Mouse (Mus musculus) limb, embryonic 14.5 days (tissue): ENCODE results near the gene Ccnb1ip1. TPM values are rescaled to one million over a fixed set of nuclear protein-coding genes. Genes with fewer than 3 reads are reported as not detected.

Source experiments
- ATAC-seq: fragments of 200-750 bp; cut with Nextera tagmentation; 2 replicates; pipeline ENCODE4 v1.8.0; 2017; ENCODE audit warnings: low read depth, moderate number of reproducible peaks, moderate TSS enrichment; ENCODE audit not compliant: low FRiP score
- DNase-seq: peaks from one replicate; pipeline ENCODE4 v3.0.0-alpha.2; 2015; ENCODE audit warnings: low spot score
- H3K27ac ChIP-seq: fragments of 300-500 bp; sonication (generic); replicated peaks from 2 replicates; pipeline ENCODE4 v1.5.1; 2014; ENCODE audit warnings: low read depth, mild to moderate bottlenecking, low read length, moderate library complexity, mixed read lengths
- H3K27me3 ChIP-seq: fragments of 300-500 bp; sonication (generic); 2 replicates; pipeline ENCODE4 v1.6.1; 2014; ENCODE audit warnings: low read length, mixed read lengths; ENCODE audit not compliant: control insufficient read depth, insufficient read depth
- H3K36me3 ChIP-seq: fragments of 300-500 bp; sonication (generic); 2 replicates; pipeline ENCODE4 v1.6.1; 2014; ENCODE audit warnings: mild to moderate bottlenecking, low read length, moderate library complexity, mixed read lengths; ENCODE audit not compliant: control insufficient read depth, insufficient read depth
- H3K4me1 ChIP-seq: fragments of 300-500 bp; sonication (generic); 2 replicates; pipeline ENCODE4 v1.6.1; 2014; ENCODE audit warnings: antibody characterized with exemption, low read length, mixed read lengths; ENCODE audit not compliant: control insufficient read depth, insufficient read depth
- H3K4me2 ChIP-seq: fragments of 300-500 bp; sonication (generic); replicated peaks from 2 replicates; pipeline ENCODE4 v1.6.1; 2014; ENCODE audit warnings: low read depth, mild to moderate bottlenecking, low read length, moderate library complexity; ENCODE audit not compliant: severe bottlenecking
- H3K4me3 ChIP-seq: fragments of 300-500 bp; sonication (generic); replicated peaks from 2 replicates; pipeline ENCODE4 v1.5.1; 2014; ENCODE audit warnings: low read length
- H3K9ac ChIP-seq: fragments of 300-500 bp; sonication (generic); 2 replicates; pipeline ENCODE4 v1.6.1; 2014; ENCODE audit warnings: mild to moderate bottlenecking, low read depth, low read length, moderate library complexity; ENCODE audit not compliant: severe bottlenecking
- H3K9me3 ChIP-seq: fragments of 300-500 bp; sonication (generic); 2 replicates; pipeline ENCODE4 v1.6.1; 2016; ENCODE audit warnings: low read length; ENCODE audit not compliant: control insufficient read depth
- POLR2A ChIP-seq: fragments of 200-500 bp; IDR thresholded peaks from 2 replicates; pipeline ENCODE4 v1.8.0; 2012; ENCODE audit warnings: inconsistent platforms, mild to moderate bottlenecking, moderate library complexity, borderline replicate concordance; ENCODE audit not compliant: insufficient read depth, insufficient read length; ENCODE audit errors: extremely low read depth
- WGBS: fragments of 180-500 bp; shearing (Covaris S2); extraction: QIAGEN DNeasy Blood & Tissue Kit; methylation state at CpG from one replicate; pipeline ENCODE4 v1.1.7; 2014; 5-methylcytosine and 5-hydroxymethylcytosine counted together
- polyA plus RNA-seq, 2 experiments: library from polyadenylated mRNA; depleted of rRNA in 1 of 2; stranded (reverse) in 1 of 2; unstranded in 1 of 2; fragments of >200 nt; fragmentation: Nextera tagmentation in 1 of 2; extraction: Ambion mirVana in 1 of 2; gene quantifications; 2 replicates each; pipeline versions ENCODE4 v1.2.1 to v1.2.3; 2012 to 2014

Gene Ccnb1ip1
- polyA plus RNA-seq, 2 experiments = not detected

DNA sequence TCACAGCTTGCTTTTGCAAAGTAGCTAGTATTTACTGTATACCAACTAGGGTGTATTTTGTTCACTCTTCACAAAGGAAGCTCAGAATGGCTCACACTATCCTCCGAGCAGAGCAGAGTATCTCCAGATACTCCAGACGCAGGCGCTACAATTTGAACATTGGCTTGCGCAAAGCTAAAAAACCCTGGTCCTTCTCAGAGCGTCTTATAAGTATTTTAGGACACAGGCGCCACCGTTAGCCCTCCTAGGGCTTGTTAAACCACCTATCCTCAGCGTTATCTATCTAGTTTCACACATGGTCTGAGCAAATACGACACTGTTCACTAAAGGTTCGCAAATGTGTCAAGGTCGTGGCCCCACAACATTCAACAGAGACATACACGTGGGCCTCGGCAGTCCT is 2.8 kb downstream of the Ccnb1ip1 start:
- TF ChIP-seq POLR2A = no peak
- Histone ChIP-seq H3K9ac (no peak overlapping the region), H3K27me3 (no peaks in the 10 kb centered on the region), H3K36me3 (no peaks in the 10 kb centered on the region), H3K4me3 (no peak overlapping the region), H3K27ac (no peak overlapping the region), H3K4me1 (peaks cover 4% of the 10 kb centered on the region; the same call in 1 of the 2 replicates), H3K4me2 (no peak overlapping the region), H3K9me3 (no peaks in the 10 kb centered on the region)
- WGBS = 67% methylated on average over 13 of the region's 13 CpGs
- ATAC-seq (no peak), DNase-seq (no peak)

DNA sequence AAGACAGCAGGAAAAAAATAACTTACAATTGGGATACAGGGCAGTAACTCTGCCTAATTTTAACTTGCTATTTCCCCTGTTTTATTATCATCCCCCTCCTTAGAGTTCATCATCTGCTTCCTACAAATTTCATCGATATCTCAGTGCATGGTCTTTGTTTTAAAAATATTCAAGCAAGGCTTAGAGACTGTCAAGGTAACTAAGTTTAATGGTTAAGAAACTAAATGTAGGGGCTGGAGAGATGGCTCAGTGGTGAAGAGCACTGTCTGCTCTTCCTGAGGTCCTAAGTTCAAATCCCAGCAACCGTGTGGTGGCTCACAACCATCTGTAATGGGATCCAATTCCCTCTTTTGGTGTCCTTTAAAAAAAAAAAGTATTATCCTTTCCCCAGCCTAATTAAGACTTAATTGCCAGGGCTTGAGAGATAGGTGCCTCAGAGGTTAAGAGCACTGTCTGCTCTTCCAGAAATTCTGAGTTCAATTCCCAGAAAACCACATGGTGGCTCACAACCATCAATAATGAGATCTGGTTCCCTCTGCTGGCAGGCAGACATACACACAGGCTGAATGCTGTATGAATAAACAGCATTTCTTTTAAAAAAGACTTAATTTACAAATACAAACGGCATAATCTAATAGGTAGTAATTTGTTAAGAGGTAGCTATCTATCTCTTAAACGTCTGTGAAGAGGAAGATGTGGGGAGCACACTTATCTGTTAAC is 4.5 kb downstream of the Ccnb1ip1 start:
- WGBS = 65% methylated on average over 4 of the region's 4 CpGs
- Histone ChIP-seq H3K36me3 (no peaks in the 10 kb centered on the region), H3K4me2 (no peak overlapping the region), H3K4me3 (no peak overlapping the region), H3K4me1 (no peaks in the 10 kb centered on the region), H3K27me3 (no peaks in the 10 kb centered on the region), H3K9ac (no peak overlapping the region), H3K9me3 (no peaks in the 10 kb centered on the region), H3K27ac (no peak overlapping the region)
- no peak for ATAC-seq
- DNase-seq = no peak
- no peak for TF ChIP-seq POLR2A

DNA sequence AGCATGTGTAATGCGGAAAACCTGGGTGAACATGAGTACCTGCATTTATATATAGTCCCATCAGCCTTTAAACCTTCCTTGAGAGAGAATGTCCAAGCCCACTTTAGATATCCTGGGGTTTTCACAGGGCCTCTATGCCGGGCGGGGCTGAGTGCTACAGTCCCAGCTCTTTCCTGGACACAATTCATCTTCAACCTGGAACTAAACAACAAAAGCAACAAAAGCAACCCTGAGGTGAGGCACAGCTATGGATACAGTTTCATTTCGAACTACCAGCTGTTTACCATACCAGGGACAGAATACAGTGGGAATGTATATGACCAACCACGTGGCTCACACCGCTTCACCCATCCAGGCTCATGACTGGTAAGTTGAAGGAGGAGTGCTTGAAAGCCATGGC is 5.1 kb downstream of the Ccnb1ip1 start:
- Histone ChIP-seq H3K9me3 (no peaks in the 10 kb centered on the region), H3K36me3 (no peaks in the 10 kb centered on the region), H3K4me1 (no peaks in the 10 kb centered on the region), H3K4me3 (no peak overlapping the region), H3K4me2 (no peak overlapping the region), H3K27ac (no peak overlapping the region), H3K27me3 (no peaks in the 10 kb centered on the region), H3K9ac (no peak overlapping the region)
- 89% methylated on average over 6 of the region's 6 CpGs for WGBS
- no peak for TF ChIP-seq POLR2A
- ATAC-seq = no peak
- DNase-seq = no peak

DNA sequence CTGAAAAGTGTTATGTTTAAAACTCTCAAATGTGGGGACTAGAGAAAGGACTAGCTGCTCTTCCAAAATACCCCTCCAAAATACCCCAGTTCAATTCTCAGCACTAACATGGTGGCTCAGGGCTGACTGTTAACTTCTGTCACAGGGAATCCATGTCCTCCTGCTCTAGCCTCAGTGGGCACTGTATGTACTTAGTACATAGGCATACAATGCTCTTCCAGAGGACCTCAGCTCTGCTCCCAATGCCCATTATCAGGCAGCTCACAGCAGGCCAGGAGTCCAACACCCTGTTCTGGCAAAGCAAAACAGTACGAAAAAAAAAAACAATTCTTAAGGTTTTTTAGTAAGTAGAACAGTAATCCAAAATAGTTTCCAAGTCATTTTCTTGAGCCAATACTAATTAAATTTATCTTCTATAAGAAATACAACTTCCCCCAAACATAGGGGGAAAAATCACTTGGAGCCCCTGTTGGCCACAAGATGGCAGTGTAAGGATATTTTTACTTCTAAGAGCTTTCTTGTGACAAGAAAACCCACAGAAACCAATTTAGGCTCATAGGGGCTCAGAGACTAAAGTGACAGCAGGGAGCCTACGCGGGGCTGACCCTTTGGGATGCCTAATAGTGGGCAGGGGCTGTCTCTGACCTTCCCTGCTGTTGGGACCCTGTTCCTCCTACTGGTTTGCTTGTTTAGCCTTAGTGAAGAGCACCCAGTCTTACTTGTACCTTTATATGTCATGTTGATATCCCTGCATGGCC is 7.9 kb downstream of the Ccnb1ip1 start:
- Histone ChIP-seq H3K9me3 (no peaks in the 10 kb centered on the region), H3K36me3 (no peaks in the 10 kb centered on the region), H3K27ac (no peak overlapping the region), H3K27me3 (no peaks in the 10 kb centered on the region), H3K4me3 (no peak overlapping the region), H3K9ac (no peak overlapping the region), H3K4me2 (no peak overlapping the region), H3K4me1 (no peaks in the 10 kb centered on the region)
- peak; percentile 75 for DNase-seq
- no peak for TF ChIP-seq POLR2A
- ATAC-seq = no peak
- 6% methylated on average over 3 of the region's 3 CpGs for WGBS

DNA sequence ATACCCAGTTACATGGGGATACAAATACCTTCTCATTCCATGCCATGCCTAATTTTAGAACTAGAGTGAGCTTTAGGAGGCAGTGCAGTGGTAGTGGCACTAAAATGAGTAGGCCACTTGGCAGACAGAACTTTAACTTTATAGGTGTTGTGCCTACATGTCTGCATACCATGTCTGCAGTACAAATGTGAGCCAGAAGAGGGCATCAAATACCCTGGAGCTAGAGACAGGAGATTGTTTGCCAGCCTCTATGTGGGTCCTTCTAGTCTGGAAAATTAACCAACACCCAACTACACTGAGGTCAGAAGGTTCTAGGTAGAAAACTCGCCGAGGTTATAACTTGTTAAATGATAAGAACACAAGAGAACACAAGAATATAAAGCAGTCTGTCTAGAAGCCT is 9.0 kb downstream of the Ccnb1ip1 start:
- ATAC-seq (no peak), DNase-seq (no peak)
- no peaks in the 10 kb centered on the region for H3K27me3 ChIP-seq
- 71% methylated on average over 2 of the region's 2 CpGs for WGBS
- no peak overlapping the region for H3K27ac ChIP-seq
- H3K4me2 ChIP-seq = no peak overlapping the region
- H3K4me3 ChIP-seq = no peak overlapping the region
- no peaks in the 10 kb centered on the region for H3K36me3 ChIP-seq
- TF ChIP-seq POLR2A = no peak
- no peaks in the 10 kb centered on the region for H3K4me1 ChIP-seq
- H3K9me3 ChIP-seq = no peaks in the 10 kb centered on the region
- H3K9ac ChIP-seq = no peak overlapping the region
